Mouse (Mus musculus) lung, postnatal 25 days (tissue): ENCODE measurements at regions not wholly inside any gene's neighbourhood (a gene's known extent, or its start where the extent isn't known, plus 50 kb on each side); places are given as distances from the start of the nearest gene placed in this dataset.

ENCODE experiments used
- DNase-seq: peaks from one replicate; pipeline ENCODE4 v3.0.0; 2022; ENCODE audit warnings: low spot score

GRCm38 (mm10) chr4:34498781-34499180 is 52.0 kb upstream of the Akirin2 start:
- peak; percentile 35 for DNase-seq

GRCm38 (mm10) chr4:34499731-34500130 is 51.0 kb upstream of the Akirin2 start:
- DNase-seq, result no peak
